Mouse (Mus musculus): ENCODE data around the gene Npas3. TPM values are rescaled to one million over a fixed set of nuclear protein-coding genes. Genes with fewer than 3 reads are reported as not detected.
"Not testable (repeated sequence)": the region's sequence is repeated elsewhere in the genome, so short reads cannot be mapped to it uniquely, and the experiment has no call there.

The Npas3 gene
- 1.6 and 4.4 TPM in 2 replicates for total RNA-seq (2021)
- long read RNA-seq, experiment 1, partial matches to known transcripts = 1 of 2 reads
- long read RNA-seq, experiment 1, other reads (novel, unspliced or antisense) = 1 of 2 reads
- long read RNA-seq, experiment 2, partial matches to known transcripts = 0 of 4 reads
- long read RNA-seq, experiment 2, other reads (novel, unspliced or antisense) = 4 of 4 reads

DNA sequence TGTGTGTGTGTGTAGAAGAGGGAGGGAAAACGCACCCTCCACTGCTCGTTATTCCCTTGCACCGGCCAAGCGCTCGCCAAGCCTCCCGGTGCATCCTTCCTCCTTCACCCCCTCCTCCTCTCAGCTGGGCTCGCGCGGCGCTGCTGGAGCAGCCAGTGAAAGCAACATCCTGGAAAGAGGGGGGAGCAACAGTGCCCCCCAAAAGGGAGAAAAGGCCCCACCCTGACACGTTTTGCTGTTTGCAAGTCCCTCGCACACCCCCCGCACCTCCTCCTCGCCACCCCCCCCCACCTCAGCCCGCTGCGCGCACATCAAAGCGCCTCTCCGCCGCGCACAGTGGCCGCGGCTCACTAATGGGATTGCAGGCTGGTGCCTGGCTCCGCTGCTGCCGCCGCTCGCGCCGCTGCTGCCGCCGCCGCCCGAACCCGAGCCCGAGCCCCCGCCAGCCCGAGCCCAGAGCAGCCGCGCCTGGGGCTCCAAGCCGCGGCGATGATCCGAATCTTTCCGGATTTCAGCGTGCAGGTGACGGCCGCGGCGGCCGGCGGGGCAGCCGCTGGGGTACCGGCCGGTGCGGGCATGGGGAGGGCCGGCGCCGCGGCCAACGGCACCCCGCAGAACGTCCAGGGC, at the start of gene Npas3:
Gene Npas3, plus strand, starts transcription at position 577 of the 627 bp plus-strand sequence.
- peak; percentile 40 for DNase-seq

GRCm38 (mm10) chr12:53217141-53217540, 31.3 kb upstream of the Npas3 start:
- DNase-seq = no peak

GRCm38 (mm10) chr12:53222742-53223141, 25.7 kb upstream of the Npas3 start:
- no peak for DNase-seq

GRCm38 (mm10) chr12:53227356-53227755, 21.1 kb upstream of the Npas3 start:
- no peak for DNase-seq

DNA sequence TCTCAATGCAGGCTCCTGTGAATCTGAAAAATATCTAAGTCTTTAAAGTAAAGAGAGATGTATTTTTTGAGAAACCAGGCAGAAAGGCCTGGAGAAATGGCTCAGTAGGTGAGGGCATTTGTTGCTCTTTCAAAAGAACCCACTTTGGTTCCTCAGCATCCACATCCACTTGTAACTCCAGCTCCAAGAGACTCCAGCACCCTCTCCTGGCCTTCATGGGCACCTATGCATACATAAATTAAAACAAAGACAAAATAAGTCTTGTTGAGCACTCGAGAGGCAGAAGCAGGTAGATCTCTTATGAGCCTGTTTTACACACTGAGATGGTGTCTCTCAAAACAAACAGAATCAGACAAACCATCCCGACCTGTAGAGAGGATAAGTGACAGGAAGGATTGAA, 19.1 kb upstream of the Npas3 start:
- DNase-seq = no peak

DNA sequence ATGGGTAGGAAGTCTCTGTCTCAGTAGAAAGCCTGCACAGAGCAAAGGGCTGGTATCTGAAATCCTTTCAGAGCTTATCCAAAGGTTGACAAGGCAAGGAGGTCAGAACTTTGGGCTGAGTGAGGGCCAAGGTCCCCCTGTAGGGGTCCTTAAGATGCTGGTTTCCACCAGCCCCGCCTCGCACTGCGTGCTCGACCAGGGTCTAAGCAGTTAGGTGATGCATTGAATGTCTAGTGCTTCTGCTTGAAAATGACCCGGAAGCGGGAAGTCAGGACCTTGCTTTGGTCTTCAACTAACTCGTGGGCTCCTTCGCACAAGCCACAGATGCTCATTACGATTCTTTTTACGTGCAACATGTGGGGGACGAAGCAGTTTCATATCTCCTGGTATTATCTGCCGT, 2.3 kb upstream of the Npas3 start:
- no peak for DNase-seq

DNA sequence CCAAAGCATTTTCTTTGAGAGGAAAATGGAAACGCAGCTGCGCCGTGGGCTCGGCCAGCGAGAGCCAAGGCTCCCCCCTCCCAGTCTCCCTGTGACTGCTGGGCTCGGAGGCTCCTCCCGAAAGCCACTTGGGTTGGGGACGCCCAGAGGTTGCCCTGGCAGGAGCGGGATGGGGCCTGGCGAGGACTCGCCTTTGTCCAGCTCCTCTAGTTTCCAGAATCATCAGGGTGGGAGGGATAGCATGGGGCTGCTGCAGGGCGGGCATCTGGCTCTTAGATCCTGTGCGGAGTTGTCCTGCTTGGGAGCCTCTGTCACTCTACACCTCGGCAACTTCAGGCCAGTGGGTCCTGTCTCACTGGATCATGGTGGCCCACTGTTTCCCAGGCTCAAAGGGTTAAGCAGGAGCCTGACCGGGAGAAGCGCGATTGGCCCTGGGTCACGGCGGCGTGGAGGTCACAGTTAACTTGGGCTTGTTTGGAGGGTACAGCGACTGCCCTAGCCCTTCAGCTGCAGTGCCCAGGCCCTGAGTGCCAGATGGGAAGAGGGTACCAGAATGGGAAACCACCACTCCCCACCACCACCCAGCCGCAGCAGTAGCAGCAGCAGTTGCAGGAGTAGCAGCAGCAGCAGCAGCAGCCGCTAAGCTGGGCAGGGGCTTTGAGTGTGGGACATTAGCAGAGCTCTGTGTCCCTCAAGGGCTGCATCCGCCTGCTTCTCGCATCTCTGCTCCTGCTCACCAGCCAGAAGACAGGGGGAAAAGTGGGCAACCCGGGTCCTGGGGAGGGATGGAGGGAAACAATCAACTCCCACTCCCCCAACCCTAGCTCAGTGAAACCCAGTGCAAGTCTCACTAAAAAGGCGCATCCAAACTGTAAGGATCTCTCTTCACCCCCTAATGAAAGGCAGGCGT, 1.6 kb upstream of the Npas3 start:
- peak; percentile 9 for DNase-seq

- DNase-seq = no peak
Observed at GRCm38 (mm10) chr12:53247491-53248035, 914 bp upstream of the Npas3 start.

DNA sequence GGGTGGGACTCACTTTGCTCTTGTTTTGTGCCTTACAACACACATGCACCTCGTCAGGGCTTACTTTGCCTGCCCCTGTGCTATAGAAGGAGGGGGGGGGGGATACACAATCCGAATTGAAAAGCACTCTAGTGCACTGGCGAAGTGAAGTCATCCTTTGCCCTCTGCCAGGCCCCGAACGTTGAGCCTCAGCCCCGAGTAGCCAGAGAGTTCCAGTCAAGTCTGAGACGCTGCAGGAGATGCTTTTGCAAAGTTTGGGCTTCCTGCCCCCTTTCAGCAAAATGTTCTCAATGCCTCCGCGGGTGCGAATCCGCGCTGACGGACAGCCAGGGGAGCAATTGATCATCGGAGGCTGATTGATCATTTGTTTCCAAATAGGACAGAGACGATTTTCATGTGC, 319 bp downstream of the Npas3 start:
- peak; percentile 4 for DNase-seq

DNA sequence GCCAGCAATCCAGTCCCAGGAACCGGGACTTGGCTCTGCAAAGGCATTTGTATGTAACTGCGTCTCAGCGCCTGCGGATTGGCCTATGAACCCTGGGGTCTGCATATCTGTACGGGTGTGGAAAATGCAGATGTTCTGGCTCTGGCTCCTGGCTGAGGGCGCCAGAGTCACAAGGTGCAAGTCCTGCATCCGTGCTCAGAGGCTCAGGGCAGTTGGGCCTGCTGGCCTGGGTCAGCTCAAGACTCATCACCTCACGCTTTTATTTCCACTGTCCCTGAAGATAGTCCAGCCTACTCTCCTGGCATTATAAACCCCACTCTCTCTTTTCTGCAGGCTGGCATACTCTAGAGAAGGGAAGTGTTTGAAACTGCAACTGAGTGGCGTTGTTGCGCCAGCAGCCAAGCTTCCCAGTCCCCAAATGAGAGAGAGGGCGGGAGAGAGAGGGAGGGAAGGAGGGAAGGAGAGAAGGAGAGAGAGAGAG, 3.3 kb downstream of the Npas3 start:
- DNase-seq = peak; percentile 29

DNA sequence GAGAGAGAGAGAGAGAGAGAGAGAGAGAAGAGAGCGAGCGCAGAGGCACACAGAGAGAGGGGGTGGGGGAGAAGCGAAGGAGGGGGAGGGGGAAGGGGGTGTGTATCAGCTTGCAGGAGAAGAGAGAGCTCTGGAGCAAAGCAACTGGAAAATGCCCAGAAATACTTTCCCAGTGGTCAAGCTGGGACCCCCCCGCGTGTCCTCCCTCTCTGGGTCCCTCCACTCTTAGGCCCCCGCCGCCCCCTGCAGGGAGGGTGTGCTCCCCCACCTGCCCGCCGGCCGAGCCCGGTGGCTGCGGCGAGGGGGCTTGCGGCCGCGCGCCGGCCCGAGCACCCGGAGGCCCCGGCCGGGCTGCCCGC, 3.7 kb downstream of the Npas3 start:
- DNase-seq = peak; percentile 40

DNA sequence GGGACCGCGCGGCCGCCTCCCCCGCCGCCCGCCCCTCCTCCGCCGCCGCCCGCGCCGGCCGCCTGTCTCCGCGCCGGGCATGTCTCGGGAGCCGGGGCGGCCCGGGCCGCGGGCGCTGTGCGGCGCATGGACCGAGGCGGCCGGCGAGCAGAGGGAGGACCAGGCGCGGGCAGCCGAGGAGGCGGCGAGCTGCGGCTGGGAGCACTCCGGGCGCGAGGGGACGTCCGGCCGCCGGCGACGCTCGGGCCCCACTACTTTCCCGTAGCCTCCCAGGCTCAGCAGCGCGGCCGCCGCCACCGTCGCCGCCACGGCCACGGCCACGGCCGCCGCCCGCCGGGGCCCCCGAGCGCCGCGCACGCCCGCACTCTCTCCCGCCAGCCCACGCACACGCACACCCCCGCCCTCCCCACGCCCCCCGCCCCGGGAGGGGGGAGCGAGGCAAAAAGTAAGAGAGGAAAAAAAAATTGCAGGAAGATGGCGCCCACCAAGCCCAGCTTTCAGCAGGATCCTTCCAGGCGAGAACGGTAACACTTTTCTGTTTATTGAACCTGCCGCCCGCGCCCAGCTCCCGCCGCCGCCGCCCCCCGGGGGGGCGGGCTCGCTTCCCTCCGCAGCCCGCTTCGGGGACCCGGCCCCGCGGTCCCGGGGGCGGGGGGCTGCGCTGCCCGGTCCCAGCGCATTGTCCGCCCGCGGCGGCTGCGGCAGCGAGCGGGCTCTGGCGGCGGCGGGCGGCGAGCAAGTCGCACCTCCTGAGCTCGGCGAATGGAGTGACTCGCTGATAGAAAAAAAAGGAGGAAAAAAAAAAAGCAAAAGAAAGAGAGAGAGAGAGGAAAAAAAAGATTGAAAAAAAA, 4.3 kb downstream of the Npas3 start:
- DNase-seq = peak; percentile 56

DNA sequence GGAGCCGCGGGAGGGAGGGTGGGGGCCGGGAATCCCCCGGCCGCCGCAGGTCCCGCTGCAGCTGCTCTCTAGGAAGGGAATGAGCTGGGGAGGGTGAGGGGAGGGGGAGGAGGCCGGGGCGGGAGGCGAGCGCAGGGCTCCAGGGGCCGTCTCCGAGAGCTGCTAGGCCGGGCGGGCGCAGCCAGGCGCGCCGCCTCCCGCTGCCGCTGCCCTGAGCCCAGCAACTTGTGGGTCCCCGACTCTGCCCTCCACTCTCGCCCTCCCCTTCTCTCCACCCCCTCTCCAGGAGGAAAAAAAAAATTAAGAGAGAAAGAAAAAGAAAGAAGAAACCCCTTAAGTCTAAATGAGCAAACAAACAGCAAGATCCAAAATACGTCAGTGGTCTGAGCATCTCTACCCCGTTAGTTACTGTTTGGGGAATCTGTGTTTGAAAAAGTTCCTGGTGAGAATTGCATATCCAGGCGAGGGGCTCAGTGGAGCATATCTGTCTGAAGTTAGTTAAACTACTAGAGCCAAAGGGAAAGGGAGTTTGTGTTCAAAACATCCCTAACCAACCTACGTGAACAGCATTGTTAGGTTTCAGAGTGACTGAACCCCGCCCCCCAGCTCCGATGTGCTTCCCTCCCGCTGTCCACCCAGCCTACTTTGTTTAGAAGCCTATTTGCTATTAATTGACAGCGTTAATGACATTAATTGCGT, 5.1 kb downstream of the Npas3 start:
- peak; percentile 60 for DNase-seq

- no peak for DNase-seq
Observed at GRCm38 (mm10) chr12:53254160-53254480, 5.6 kb downstream of the Npas3 start.

DNA sequence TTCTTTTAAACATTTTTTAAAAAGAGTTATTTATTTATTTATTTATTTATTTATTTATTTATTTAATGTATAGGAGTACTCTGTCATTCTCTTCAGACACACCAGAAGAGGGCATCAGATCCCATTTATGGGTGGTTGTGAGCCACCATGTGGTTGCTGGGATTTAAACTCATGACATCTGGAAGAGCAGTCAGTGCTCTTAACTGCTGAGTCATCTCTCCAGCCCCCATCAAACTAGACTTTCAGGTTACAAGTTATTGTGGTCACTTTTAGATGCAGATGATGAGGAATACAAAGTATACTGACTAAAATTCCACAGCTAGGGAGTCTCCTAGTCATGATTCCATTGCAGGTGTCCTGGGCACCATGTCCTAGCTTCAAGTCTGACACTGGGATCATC, 26.0 kb downstream of the Npas3 start:
- DNase-seq = not testable (repeated sequence)

GRCm38 (mm10) chr12:53277393-53277792, 28.9 kb downstream of the Npas3 start:
- DNase-seq = no peak

GRCm38 (mm10) chr12:53290341-53290740, 41.9 kb downstream of the Npas3 start:
- DNase-seq = no peak

DNA sequence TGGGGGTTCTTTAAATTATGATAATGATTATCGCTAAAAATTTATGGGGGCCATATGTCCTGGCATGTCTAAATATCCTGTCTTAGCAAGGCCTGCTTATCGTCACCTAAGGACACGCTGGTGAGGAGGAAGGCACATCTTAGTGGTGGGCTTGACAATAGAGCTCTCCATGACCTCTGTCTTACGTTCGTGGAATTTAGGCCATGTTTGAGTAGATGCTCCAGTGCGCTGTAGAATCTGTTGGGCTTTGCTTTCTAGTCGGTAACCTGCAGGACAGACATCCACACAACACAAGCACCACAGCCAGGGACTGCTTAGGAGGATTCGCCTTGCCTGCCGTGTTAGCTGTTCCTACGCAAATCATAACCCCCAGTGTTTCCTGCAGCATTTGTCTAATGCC, 42.4 kb downstream of the Npas3 start:
- DNase-seq = no peak

DNA sequence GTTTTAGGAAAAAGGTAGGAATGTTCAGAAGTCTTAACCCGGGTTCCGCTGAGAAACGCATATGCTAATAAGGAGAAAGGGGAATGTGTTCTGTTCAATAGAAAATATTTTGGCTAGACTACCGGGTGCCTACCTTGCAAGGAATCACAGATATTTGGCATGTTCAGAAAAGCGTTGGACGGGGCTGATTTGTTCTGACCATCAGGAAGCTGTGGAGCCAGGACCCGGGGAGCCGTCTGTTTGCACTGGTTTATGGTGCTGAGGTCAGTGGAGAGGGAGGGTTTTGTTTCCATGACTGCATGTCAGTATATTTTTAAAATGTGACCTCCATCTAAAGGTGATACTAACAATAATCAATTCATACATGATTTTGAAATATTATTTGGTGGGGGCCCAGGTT, 43.5 kb downstream of the Npas3 start:
- no peak for DNase-seq

DNA sequence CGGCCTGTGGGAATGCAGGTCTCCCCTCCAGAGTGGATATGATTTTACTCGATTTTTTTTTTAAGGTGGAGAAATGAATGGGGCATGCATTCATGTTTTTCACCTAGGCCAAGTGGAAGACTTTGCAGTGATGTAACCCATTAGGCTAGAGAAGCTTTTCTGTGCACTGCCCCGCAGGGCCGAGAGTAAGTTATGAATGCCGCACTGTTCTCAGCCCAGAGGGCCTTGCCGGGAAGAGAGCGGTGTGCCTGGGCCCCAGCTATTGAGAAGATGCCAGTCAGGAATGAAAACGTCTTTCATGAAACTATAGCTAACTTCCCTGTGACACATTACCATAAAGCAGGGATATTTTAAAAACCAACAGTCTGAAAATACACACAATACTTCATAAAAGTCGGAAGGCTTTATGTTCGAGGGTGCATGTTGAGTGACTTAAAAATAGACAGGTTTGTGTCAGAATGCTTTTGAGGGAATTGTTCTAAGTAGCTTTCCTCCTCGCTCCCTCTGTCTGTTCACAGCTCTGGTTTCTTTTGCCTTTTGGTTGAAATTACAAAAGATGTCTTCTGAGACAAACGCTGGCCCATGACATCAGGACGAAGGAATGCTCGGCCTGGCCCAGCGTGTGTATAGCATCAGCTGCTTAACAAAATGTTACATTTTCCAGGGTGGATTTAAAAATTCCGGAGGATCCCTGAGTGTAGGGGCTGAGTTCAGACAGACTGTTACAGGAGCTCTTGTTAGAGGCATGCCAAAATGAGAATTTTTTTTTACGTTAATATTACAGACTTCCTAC, 44.2 kb downstream of the Npas3 start:
- no peak for DNase-seq

DNA sequence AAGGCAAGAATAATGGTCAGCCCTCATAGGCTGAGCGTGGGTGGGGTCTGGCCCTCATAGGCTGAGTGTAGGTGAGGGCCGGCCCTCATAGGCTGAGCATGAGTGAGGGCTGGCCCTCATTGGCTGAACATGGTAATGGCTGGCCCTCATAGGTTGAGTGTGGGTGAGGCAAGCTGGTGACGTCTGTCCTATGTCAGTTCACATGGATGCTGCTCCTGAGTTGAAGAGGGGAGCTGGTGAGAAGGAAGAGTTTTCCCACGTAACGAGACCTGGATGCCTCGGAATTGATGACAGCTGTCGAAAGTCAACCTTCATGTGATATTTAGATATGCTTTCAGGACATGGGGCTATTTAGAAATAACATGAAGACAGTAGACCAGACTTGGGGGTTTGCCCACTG, 45.5 kb downstream of the Npas3 start:
- no peak for DNase-seq
